Mouse (Mus musculus): Measurements from ENCODE around the gene Dnajc3. TPM values are rescaled to one million over a fixed set of nuclear protein-coding genes. Genes with fewer than 3 reads are reported as not detected.

Dnajc3 gene
- 72.5 TPM for polyA plus RNA-seq (2017; shearing (Covaris generic))

DNA sequence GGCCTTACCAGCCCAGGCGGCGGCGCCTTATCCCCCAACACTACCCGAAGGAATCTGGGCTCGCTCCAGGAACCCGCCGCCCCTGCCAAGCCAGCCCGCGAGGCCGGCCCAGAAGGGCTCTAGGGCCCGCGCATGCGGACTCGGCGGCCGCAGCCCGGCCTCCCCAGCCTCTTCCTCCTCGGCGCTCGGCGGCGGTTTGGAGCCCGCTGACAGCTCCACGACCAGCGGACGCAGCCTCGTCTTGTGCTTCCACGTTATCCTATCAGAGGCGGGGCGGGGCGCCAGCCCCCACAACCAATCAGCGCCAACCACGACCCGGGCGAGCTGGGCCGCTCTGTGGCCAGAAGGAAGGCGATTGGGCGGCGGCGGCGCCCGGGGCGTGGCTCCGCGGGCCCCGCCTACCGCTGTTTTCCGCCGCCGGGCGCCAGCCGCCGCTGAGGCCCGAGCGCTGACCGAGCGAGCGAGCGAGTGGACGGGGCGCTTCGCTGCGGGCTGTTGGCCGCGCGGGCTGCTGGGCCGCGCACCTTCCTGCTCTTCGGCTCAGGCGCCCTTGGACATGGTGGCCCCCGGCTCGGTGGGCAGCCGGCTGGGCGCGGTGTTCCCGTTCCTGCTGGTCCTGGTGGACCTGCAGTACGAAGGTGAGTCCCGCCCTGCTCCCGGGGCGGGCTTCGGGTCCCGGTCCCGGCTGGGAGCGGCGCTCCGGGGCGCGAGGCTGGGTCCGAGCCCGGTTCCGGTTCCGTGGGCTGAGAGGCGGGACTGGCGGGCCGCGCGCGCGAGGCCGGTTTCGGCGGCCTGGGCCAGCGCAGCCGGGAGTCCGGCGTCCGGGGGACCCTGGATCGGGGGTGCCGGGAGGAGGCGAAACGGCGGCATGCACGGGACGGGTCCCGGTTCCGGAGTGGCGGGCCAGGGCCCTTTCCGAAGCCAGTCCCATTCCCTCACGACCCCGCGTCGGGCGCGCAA is at the start of gene Dnajc3:
TSS of gene Dnajc3 (plus strand) at position 444 of the 960 bp plus-strand sequence.

DNA sequence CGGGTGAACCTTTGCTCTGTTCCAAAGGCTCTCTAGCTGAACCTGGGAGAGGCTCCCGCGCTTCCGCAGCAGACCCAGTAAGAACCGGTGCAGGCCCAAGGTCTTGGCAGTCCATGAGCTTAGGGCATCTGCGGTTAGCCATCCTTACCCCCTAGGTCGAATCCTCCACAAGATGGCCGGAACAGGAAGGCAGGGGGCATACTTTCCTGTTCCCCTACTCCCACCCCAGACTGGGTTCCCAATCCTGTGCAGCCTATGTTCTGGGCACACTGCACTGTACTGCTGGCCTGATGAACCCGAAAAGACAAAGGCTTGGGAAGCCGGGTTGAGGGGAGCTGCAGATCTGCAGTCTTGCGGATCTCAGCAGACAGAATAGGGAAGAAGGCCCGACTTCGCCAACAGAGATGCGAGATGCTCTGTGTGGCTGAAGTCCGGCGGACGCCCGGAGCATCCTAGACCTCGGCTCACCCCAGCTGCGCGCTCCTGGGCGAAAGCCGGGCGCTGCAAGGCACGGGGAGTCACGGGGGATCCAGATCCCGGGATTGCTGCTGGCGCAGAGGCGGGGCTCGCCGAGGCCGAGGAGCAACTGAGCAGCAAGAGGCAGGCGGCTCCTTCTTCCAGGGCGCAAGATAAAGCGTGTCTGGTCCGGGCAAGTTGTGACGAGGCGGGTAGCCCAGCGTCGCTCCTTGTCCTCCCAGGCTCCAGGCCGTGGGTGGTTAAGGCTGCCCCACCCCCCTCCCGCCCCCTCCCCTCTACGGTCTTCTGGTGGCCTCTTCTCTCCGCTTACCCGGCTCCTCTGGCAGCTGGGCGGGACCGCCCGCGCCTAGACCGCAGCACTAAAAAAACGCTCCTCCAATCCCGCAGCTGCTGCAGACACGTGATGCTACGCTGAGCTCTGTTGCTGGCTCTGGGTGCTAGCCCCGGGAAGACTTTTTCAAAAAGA is 12.8 kb upstream of the Dnajc3 start, which contains the start of gene Dzip1:
TSS of gene Dzip1 (minus strand) at position 788 of the 943 bp plus-strand sequence.

Other genes starting within 250 kb of the Dnajc3 start
- gene Abcc4, start 231.8 kb upstream of the Dnajc3 start, polyA plus RNA-seq (2017; shearing (Covaris generic)), result 19.8 TPM
- gene Cldn10, start 150.1 kb upstream of the Dnajc3 start, polyA plus RNA-seq (2017; shearing (Covaris generic)), result not detected
- 20.1 TPM for gene Dzip1, start 12.5 kb upstream of the Dnajc3 start, polyA plus RNA-seq (2017; shearing (Covaris generic))
- gene Uggt2, start 161.5 kb downstream of the Dnajc3 start, polyA plus RNA-seq (2017; shearing (Covaris generic)), result 1.3 TPM
- gene Hs6st3, start 200.4 kb downstream of the Dnajc3 start, polyA plus RNA-seq (2017; shearing (Covaris generic)), result not detected

Data from effector memory CD4-positive, alpha-beta T cell, adult 5 months (primary cell).